Comparison of ENCODE assay signal across 8 mouse cellular contexts in the genomic region with DNA sequence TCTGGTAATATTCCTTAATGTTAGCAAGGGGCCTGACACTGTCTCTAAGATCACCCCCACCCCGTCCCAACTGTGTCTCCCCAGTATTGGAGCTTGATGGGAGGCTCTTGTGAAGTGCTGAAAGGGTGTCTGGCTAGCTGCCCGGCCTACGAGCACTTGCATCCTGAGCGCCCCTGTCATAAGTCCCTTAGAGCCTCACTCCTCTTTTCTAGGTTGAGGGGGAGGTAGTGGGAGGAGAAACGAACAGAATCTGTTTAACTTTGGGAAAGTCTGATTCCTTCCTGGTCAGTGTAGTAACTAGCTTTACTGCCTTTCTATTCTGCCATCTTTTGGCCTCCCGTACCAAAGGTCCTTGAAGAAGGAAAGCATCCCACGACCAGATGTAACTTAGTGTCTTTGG.
DNase-seq lines count a peak whose midpoint lies in the region; ATAC-seq and TF ChIP-seq lines count a peak whose summit lies in the region.

No protein-coding gene starts in this region.

- DNase-seq in gastrocnemius, adult 18-20 months (ENCODE audit: low spot score) = peak; percentile 43
- no peak for DNase-seq in gastrocnemius, postnatal 25 days
- peak; percentile 63 for DNase-seq in adrenal gland, postnatal 14 days
- DNase-seq in heart, adult 2 months = peak; percentile 79 to 80
- DNase-seq in kidney, adult 18-20 months = peak; percentile 64
- DNase-seq in cerebellum, adult 9-11 months = no peak

- H3K4me3 ChIP-seq in heart, adult 2 months = peak overlapping the region; percentile 88
- H3K4me3 ChIP-seq in lung, embryonic 15.5 days = peak overlapping the region; percentile 78
- peak overlapping the region; percentile 72 for H3K4me3 ChIP-seq in stomach, embryonic 15.5 days (replicated peaks)

- peak overlapping the region; percentile 89 for H3K4me2 ChIP-seq in lung, embryonic 15.5 days
- peak overlapping the region; percentile 91 for H3K4me2 ChIP-seq in stomach, embryonic 15.5 days

- WGBS in heart, adult 2 months = 8% methylated on average over 7 of the region's 7 CpGs
- whole genome bisulfite sequencing in lung, embryonic 15.5 days = 3% methylated on average over 7 of the region's 7 CpGs
- WGBS in stomach, embryonic 15.5 days = 14% methylated on average over 7 of the region's 7 CpGs

- H3K9me3 ChIP-seq in lung, embryonic 15.5 days = no peaks in the 10 kb centered on the region
- no peaks in the 10 kb centered on the region for H3K9me3 ChIP-seq in stomach, embryonic 15.5 days

- H3K27me3 ChIP-seq in heart, adult 2 months (ENCODE audit: control insufficient read depth, insufficient read depth, low read length) = no peaks in the 10 kb centered on the region
- H3K27me3 ChIP-seq in lung, embryonic 15.5 days = no peaks in the 10 kb centered on the region
- H3K27me3 ChIP-seq in stomach, embryonic 15.5 days (replicated peaks) = no peaks in the 10 kb centered on the region

- H3K79me2 ChIP-seq in heart, adult 2 months (replicated peaks; ENCODE audit: control insufficient read depth, insufficient read depth, low read length) = 0 out of 2 replicates have a peak, but pooled peaks cover 2% of the 10 kb centered on the region

- TF ChIP-seq POLR2A in heart, adult 2 months (IDR thresholded peaks at IDR 0.05; ENCODE audit: insufficient read depth, low read depth, low read length) = peak; percentile 60

- H3K27ac ChIP-seq in heart, adult 2 months = peak overlapping the region; percentile 99
- H3K27ac ChIP-seq in lung, embryonic 15.5 days = peak overlapping the region; percentile 96
- peak overlapping the region; percentile 93 for H3K27ac ChIP-seq in stomach, embryonic 15.5 days

- peaks cover 11% of the 10 kb centered on the region for H3K4me1 ChIP-seq in heart, adult 2 months (ENCODE audit: control insufficient read depth, insufficient read depth, low read length)
- peaks cover 38% of the 10 kb centered on the region for H3K4me1 ChIP-seq in lung, embryonic 15.5 days
- H3K4me1 ChIP-seq in stomach, embryonic 15.5 days = peaks cover 10% of the 10 kb centered on the region; the same call in 1 of the 2 replicates

- peak; percentile 37 for ATAC-seq in lung, embryonic 15.5 days (ENCODE audit: borderline replicate concordance, extremely low read depth, low FRiP score, low TSS enrichment)
- no peak for ATAC-seq in stomach, embryonic 15.5 days (ENCODE audit: insufficient read depth, low FRiP score, low read depth)

- H3K9ac ChIP-seq in heart, adult 2 months (ENCODE audit: low read depth, low read length) = peak overlapping the region; percentile 87
- peak overlapping the region; percentile 80 for H3K9ac ChIP-seq in lung, embryonic 15.5 days
- no peak overlapping the region; the same call in 1 of the 2 replicates for H3K9ac ChIP-seq in stomach, embryonic 15.5 days

- intact Hi-C loops in heart, adult 2 months (cut with DNase I) = loop anchor here (2.0 to 10.0 kb wide), 4 partner anchors 14 to 292 kb away; no protein-coding TSS in a partner anchor

- TF ChIP-seq EP300 in heart, adult 2 months (IDR thresholded peaks at IDR 0.05; ENCODE audit: insufficient read depth, low read depth, low read length) = no peak

- peaks cover 24% of the 10 kb centered on the region for H3K36me3 ChIP-seq in heart, adult 2 months (ENCODE audit: control insufficient read depth, insufficient read depth, low read length)
- H3K36me3 ChIP-seq in lung, embryonic 15.5 days = no peaks in the 10 kb centered on the region
- H3K36me3 ChIP-seq in stomach, embryonic 15.5 days = no peaks in the 10 kb centered on the region

- no peak for TF ChIP-seq CTCF in heart, adult 2 months (IDR thresholded peaks at IDR 0.05)

Comparison
In these comparisons a context has a peak if more than half of its experiments do, and no peak if none do; other contexts are left out.
1. DNase-seq: peak in gastrocnemius, adult 18-20 months (single experiment), adrenal gland, postnatal 14 days (single experiment), heart, adult 2 months (2 of 2) and kidney, adult 18-20 months (single experiment); none in gastrocnemius, postnatal 25 days (single experiment) and cerebellum, adult 9-11 months (single experiment).
2. Peak in every context shown above with its lines, with median percentiles within 50 percentile points of each other: H3K27ac ChIP-seq and H3K4me3 ChIP-seq.